Mouse (Mus musculus): ENCODE data around the gene Carns1. TPM values are rescaled to one million over a fixed set of nuclear protein-coding genes. Genes with fewer than 3 reads are reported as not detected.

The Carns1 gene
- polyA plus RNA-seq, 1 experiment, result not detected

DNA sequence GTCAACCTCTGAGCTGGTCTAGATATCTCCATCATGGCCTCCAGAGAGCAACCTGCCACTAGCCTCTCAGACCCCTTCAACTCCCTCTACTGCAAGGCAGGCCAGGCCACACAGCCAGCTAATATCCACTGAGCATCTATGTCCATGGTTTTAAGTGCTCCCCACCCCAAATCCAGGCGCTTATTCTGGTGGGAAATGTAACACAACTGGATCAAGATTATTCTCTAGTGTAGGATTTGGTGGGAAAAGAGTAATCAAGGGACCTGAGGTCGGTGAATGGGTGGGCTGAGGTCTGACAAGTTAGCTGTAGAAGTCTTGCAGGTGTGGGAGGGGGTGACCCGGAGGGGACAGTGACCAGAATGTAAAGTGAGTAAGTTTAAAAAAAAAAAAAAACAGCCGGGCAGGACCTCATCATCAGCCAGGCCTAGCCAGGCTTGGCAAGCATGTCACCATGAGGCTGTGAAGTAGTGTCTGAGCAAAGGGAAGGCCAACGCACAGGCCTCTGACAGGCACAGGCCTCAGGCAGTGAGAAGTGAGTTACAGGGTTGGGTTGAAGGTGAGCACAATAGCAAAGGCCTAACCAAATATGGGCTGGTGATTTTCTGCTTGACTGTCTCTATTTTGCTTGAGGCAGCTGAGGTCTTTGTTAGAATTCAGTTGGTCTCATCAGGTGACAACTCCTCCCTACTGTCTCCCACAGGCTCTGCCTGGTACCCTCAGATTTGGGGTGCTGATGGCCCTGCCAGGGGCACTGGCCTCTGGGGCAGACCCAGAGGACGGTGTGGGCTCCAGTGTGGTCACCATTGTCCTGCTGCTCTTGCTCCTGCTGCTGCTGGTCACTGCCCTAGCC, 19.8 kb downstream of the Carns1 start:
- Histone ChIP-seq H3K4me3 (replicated peaks) (no peak overlapping the region), H3K9me3 (ENCODE audit: control insufficient read depth, low read length) (no peaks in the 10 kb centered on the region), H3K27me3 (ENCODE audit: control insufficient read depth) (no peaks in the 10 kb centered on the region), H3K36me3 (ENCODE audit: control insufficient read depth) (peaks cover 83% of the 10 kb centered on the region), H3K4me1 (ENCODE audit: control insufficient read depth) (peaks cover 23% of the 10 kb centered on the region)
- TF ChIP-seq TAL1 (IDR thresholded peaks at IDR 0.05; ENCODE audit: low read length) (no peak), GATA1 (IDR thresholded peaks at IDR 0.05; ENCODE audit: low read length) (no peak)

DNA sequence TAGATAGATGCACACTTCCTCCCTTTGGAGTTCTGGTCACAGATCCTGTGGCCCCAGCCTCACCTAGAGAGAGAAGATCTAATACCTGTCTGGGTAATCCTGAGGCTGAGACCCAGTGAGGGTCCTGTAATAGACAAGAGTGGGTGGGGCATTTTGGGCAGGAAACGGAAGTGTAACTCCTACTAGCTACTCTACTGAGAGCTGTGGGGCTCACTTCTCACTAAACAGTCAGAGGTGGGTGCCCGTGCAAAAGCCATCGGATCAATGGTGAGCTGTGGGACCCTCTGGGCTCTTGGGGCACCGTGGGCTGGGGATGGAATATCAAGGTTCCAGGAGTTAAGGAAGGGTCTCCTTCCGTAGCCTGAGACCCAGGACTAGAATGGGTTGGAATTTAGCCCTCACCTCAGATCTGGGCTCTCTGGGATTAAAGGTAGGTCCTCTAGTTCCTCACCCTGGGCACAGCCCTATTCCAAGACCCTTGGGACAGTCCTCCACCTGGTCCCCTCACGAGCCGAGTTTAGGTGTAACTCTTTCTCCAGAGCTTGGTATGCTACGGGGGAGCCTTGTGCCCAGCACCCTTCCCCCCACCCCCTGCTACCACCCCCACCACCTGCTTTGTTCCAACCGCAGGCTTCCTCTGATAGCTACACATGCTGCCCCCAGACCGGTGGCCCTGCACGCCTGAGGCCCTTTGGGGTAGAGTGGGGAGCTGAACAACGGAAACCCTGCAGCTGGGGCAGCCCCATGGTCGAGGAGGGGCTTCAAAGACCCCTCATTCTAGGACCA, 20.6 kb downstream of the Carns1 start:
- Histone ChIP-seq H3K36me3 (ENCODE audit: control insufficient read depth) (peaks cover 85% of the 10 kb centered on the region), H3K4me1 (ENCODE audit: control insufficient read depth) (peaks cover 31% of the 10 kb centered on the region), H3K4me3 (replicated peaks) (no peak overlapping the region), H3K27me3 (ENCODE audit: control insufficient read depth) (no peaks in the 10 kb centered on the region), H3K9me3 (ENCODE audit: control insufficient read depth, low read length) (no peaks in the 10 kb centered on the region)
- TF ChIP-seq TAL1 (IDR thresholded peaks at IDR 0.05; ENCODE audit: low read length), result no peak
- no peak for TF ChIP-seq GATA1 (IDR thresholded peaks at IDR 0.05; ENCODE audit: low read length)

DNA sequence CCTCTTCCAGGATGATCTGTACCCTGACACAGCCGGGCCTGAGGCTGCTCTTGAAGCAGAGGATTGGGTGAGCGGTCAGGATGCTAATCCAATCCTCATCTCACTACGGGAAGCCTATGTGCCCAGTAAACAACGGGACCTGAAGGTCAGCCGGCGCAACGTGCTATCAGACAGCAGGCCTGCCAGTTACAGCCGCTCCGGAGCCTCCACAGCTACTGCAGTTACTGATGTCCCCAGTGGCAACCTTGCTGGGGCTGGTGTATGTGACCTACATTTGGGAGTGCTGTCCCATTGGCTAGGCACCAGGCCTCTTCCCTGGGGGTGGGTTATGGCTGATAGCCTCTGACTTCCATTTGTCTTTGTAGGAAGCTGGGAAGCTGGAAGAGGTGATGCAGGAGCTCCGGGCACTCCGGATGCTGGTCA, 22.0 kb downstream of the Carns1 start, which contains the start of gene Ptprcap:
Gene Ptprcap (plus strand): TSS at position 373 of the 423 bp plus-strand sequence.
- Histone ChIP-seq H3K27me3 (ENCODE audit: control insufficient read depth) (no peaks in the 10 kb centered on the region), H3K4me1 (ENCODE audit: control insufficient read depth) (peaks cover 45% of the 10 kb centered on the region), H3K9me3 (ENCODE audit: control insufficient read depth, low read length) (no peaks in the 10 kb centered on the region), H3K4me3 (replicated peaks) (no peak within 1 kb of the TSS), H3K36me3 (ENCODE audit: control insufficient read depth) (peaks cover 72% of the 10 kb centered on the region)
- TF ChIP-seq GATA1 (IDR thresholded peaks at IDR 0.05; ENCODE audit: low read length) (no peak), TAL1 (IDR thresholded peaks at IDR 0.05; ENCODE audit: low read length) (no peak)

DNA sequence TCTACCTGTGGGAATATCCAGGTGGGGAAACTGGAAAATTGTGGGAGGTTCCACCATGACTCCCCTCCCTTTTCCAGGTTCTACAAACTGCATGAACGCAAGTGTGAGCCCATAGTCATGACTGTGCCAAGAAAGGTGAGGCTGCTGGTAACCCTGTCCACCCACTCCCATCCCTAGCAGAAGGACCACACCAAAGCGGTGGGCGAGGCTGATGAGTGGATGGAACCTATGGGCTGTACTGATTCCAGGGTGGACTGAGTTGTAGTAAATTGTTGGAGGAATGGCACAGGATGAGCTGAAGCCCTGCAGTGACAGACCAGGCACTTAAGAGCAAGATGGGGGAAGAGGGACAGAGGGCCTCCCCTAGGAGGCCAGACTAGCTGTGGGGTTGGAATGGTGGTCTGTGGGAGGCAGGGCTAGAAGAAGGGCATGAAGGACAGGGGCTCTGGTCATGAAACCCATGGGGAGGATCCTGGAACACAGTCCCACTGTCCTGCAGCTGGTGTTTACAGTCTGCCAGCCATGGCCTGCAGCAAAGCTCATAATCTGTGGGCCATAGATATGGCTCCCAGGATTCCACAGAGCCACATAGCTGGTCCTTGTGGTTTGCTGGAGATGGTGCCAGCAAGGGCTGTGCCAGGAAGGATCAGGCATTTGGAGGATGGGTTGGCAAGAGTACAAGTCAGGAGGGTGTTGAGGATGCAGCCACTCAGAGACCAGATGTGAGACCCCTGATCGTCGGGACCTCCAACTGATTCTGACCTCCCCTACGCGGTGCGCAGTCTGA, 22.6 kb downstream of the Carns1 start:
- no peaks in the 10 kb centered on the region for H3K9me3 ChIP-seq (ENCODE audit: control insufficient read depth, low read length)
- H3K4me3 ChIP-seq (replicated peaks), result no peak overlapping the region
- TF ChIP-seq GATA1 (IDR thresholded peaks at IDR 0.05; ENCODE audit: low read length) (no peak), TAL1 (IDR thresholded peaks at IDR 0.05; ENCODE audit: low read length) (no peak)
- no peaks in the 10 kb centered on the region for H3K27me3 ChIP-seq (ENCODE audit: control insufficient read depth)
- H3K4me1 ChIP-seq (ENCODE audit: control insufficient read depth), result peaks cover 51% of the 10 kb centered on the region
- H3K36me3 ChIP-seq (ENCODE audit: control insufficient read depth), result peaks cover 66% of the 10 kb centered on the region

DNA sequence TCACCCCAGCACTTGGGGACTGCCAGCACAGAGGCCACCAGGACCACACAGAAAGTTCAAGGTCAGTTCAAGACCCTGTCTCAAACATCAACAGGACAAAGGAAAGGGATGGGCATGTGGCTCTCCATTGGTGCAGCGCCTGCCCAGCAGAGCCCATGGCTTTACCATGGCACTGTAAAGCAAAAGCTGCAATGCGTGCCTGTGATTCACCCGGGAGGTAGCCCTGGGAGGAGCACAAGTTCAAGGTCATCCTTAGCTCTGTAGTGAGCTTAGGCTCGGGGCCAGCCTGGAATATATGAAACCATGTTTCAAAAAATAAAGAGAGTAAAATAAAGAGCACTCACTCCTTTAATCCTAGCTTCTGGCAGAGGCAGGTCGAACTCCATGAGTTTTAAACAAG, 23.4 kb downstream of the Carns1 start:
- peaks cover 59% of the 10 kb centered on the region for H3K36me3 ChIP-seq (ENCODE audit: control insufficient read depth)
- no peaks in the 10 kb centered on the region for H3K27me3 ChIP-seq (ENCODE audit: control insufficient read depth)
- H3K4me1 ChIP-seq (ENCODE audit: control insufficient read depth), result peaks cover 53% of the 10 kb centered on the region
- H3K9me3 ChIP-seq (ENCODE audit: control insufficient read depth, low read length), result no peaks in the 10 kb centered on the region
- no peak for TF ChIP-seq GATA1 (IDR thresholded peaks at IDR 0.05; ENCODE audit: low read length)
- H3K4me3 ChIP-seq (replicated peaks), result no peak overlapping the region

DNA sequence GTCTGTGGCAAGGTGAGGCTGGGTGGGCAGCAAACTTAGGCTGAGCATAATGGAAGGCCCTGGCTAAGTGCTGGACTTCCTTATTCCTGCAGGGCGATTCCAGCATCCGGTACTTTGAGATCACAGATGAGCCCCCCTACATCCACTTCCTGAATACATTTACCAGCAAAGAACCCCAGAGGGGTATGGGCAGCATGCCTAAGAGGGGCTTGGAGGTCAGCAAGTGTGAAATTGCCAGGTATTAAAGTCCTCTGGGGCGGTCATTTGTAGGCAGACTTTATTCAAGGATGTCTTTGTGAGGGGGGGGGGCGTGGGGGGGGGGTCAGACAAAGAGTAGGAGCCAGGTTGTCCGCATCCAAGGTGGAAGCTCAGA, 23.8 kb downstream of the Carns1 start:
- TF ChIP-seq GATA1 (IDR thresholded peaks at IDR 0.05; ENCODE audit: low read length), result no peak
- no peak for TF ChIP-seq TAL1 (IDR thresholded peaks at IDR 0.05; ENCODE audit: low read length)

DNA sequence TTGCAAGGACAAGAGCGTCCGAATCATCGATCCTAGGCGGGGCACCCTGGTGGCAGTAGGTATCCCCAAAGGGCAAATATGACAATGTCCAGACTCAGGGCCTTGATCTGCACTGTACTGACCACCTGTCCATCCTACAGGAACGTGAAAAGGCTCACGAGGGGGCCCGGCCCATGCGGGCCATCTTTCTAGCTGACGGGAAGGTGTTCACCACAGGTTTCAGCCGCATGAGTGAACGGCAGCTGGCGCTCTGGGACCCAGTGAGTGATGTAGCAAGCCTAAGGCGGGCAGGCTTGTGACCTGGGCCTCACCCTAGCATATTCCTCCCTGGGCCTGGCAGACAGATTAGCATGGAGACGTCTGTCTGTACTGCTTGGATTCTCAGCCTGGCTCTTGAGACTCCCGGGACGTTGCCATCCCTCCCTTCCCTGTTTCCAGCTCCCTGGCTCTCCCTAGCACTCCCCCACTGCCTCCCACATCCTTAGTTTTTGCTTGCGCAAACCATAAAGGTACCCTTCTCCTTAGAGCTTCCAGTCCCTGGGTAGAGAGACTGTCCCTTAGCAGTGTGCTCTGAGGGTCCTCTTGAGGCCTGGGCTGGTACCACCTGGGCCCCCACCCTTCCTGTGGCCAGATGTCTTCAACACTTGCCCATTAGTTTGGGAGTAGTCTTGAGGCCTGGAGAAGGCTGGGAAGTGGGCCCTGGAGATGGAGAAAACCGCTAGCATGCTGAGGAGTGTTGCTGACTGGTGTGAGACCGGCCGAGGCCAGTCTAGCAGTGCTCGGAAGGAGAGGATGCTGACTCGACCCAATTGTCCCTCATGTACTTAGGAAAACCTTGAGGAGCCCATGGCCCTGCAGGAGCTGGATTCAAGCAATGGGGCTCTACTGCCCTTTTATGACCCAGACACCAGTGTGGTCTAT, 24.5 kb downstream of the Carns1 start:
- H3K36me3 ChIP-seq (ENCODE audit: control insufficient read depth), result peaks cover 48% of the 10 kb centered on the region

More for the DNA sequence above, 23.8 kb downstream of the Carns1 start:
- Histone ChIP-seq H3K27me3 (ENCODE audit: control insufficient read depth) (no peaks in the 10 kb centered on the region), H3K4me3 (replicated peaks) (no peak overlapping the region), H3K9me3 (ENCODE audit: control insufficient read depth, low read length) (no peaks in the 10 kb centered on the region), H3K4me1 (ENCODE audit: control insufficient read depth) (peaks cover 53% of the 10 kb centered on the region), H3K36me3 (ENCODE audit: control insufficient read depth) (peaks cover 55% of the 10 kb centered on the region)

More for the DNA sequence above, 24.5 kb downstream of the Carns1 start:
- Histone ChIP-seq H3K27me3 (ENCODE audit: control insufficient read depth) (no peaks in the 10 kb centered on the region), H3K4me3 (replicated peaks) (no peak overlapping the region), H3K9me3 (ENCODE audit: control insufficient read depth, low read length) (peaks cover 4% of the 10 kb centered on the region), H3K4me1 (ENCODE audit: control insufficient read depth) (peaks cover 53% of the 10 kb centered on the region)
- TF ChIP-seq GATA1 (IDR thresholded peaks at IDR 0.05; ENCODE audit: low read length) (no peak), TAL1 (IDR thresholded peaks at IDR 0.05; ENCODE audit: low read length) (no peak)

Data from erythroblast, embryonic 14.5 days (primary cell).